Mouse (Mus musculus): ENCODE results near the gene Olfr834. TPM values are rescaled to one million over a fixed set of nuclear protein-coding genes. Genes with fewer than 3 reads are reported as not detected.

Olfr834 gene
- total RNA-seq (2017), result not detected in 3 replicates

DNA sequence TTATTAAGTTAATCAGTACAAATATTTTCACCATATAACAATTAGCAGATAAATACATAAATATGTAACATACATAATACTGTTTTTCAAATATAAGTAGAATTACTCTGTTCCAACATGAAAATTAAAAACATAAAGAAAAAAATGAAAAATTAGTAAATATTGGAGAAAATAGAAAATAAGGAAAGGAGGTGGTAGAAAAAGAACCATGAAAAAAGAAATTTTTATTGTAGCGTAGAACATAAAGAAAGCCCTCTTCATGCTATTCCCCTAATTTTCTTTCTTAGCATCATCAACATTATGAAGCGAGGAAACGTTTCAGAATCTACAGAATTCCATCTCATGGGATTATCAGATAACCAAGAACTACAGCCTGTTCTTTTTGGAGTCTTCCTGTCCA, at the start of gene Olfr834:
TSS of gene Olfr834 (plus strand) at position 301 of the 400 bp plus-strand sequence.
- no peak for ATAC-seq (replicated peaks; ENCODE audit: insufficient number of reproducible peaks, low FRiP score, low TSS enrichment, poor library complexity, severe bottlenecking)

- no peak for ATAC-seq (replicated peaks; ENCODE audit: insufficient number of reproducible peaks, low FRiP score, low TSS enrichment, poor library complexity, severe bottlenecking)
These were observed 25.8 kb upstream of the Olfr834 start for GRCm38 (mm10) chr9:18962021-18962420.

DNA sequence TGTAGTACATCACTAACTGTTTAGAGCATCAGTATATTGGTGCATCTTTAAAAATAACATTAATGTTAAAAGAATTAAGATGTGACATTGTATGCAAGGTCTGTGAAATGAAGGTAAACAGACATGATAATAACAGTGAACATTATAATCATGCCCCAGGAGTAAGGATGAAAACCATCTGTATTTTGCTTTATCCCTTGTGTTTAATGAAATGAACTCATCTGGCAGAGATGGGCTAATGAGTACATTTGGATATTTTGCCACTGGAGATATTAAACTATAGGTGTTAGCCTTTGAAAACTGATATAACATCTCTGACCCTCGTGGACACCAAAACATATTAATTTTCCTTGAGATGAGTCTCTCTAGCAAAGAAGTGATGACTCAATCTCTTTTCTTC, 44.6 kb downstream of the Olfr834 start, which contains the start of gene Olfr835:
TSS of gene Olfr835 (plus strand) at position 301 of the 400 bp plus-strand sequence.
- ATAC-seq (replicated peaks; ENCODE audit: insufficient number of reproducible peaks, low FRiP score, low TSS enrichment, poor library complexity, severe bottlenecking), result no peak

Other genes starting within 250 kb of the Olfr834 start
- gene Olfr24, start 224.0 kb upstream of the Olfr834 start, total RNA-seq (2017), result not detected in 3 replicates
- gene Olfr828, start 168.5 kb upstream of the Olfr834 start, total RNA-seq (2017), result not detected in 3 replicates
- gene Olfr829, start 133.1 kb upstream of the Olfr834 start, total RNA-seq (2017), result not detected in 3 replicates
- not detected in 3 replicates for gene Olfr830, start 113.3 kb upstream of the Olfr834 start, total RNA-seq (2017)
- not detected in 3 replicates for gene Olfr832, start 50.9 kb upstream of the Olfr834 start, total RNA-seq (2017)
- gene Olfr835, start 44.7 kb downstream of the Olfr834 start, total RNA-seq (2017), result not detected in 3 replicates
- gene Olfr836, start 132.4 kb downstream of the Olfr834 start, total RNA-seq (2017), result not detected in 3 replicates
- gene Olfr837, start 148.3 kb downstream of the Olfr834 start, total RNA-seq (2017), result not detected in 3 replicates
- not detected in 3 replicates for gene Olfr839-ps1, start 189.3 kb downstream of the Olfr834 start, total RNA-seq (2017)